Mouse (Mus musculus) layer of hippocampus, postnatal 36 days (tissue): ENCODE results near the gene Camkk2. TPM values are rescaled to one million over a fixed set of nuclear protein-coding genes. Genes with fewer than 3 reads are reported as not detected.

ENCODE experiments used
- DNase-seq, 2 experiments: peaks; one replicate each; pipeline ENCODE4 v3.0.0; 2022
- total RNA-seq, 2 experiments: library from RNA; stranded (reverse); gene quantifications; 2 replicates each; pipeline ENCODE4 v1.2.3; 2021

Camkk2 gene
- total RNA-seq, 2 experiments from 2014 or later: 108 to 109 TPM

DNA sequence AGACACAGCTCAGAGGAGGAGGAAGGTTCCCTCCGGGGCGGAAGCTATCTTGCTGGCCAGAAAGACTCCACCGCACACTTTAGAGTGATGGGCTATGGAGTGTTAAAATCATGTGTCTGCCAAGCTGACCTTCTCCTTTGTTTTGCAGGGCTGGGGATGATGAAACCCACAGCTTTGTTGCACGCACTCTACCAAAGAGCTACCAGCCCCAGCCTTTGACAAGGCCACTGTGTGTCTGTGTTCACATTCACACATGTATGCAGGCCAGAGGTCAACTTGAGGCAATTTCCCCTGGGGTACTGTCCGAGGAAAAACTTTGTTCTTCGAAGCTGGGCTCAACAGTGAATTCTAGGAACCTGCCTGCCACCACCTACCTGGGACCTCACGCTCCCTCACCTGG is 43.4 kb downstream of the Camkk2 start:
- DNase-seq: no peak

DNA sequence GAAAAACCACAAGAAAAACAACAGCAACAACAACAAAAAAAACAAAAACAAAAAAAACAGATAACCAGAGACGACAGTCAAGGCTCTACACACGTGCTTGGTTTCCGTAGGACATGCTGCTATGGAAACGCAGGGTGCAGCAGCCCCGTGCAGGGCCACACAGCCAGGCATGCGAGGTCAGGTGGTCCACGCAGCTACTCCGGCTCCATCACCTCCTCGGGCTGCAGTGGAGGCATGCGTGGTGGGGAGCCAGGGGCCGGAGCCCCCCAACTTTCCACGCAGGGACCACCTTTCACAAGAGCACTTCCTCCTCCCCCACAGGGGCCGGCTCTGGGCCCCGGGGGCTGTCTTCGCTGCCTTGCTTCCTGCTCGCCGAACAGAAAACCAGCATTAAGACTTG is 45.3 kb downstream of the Camkk2 start:
- DNase-seq: no peak

DNA sequence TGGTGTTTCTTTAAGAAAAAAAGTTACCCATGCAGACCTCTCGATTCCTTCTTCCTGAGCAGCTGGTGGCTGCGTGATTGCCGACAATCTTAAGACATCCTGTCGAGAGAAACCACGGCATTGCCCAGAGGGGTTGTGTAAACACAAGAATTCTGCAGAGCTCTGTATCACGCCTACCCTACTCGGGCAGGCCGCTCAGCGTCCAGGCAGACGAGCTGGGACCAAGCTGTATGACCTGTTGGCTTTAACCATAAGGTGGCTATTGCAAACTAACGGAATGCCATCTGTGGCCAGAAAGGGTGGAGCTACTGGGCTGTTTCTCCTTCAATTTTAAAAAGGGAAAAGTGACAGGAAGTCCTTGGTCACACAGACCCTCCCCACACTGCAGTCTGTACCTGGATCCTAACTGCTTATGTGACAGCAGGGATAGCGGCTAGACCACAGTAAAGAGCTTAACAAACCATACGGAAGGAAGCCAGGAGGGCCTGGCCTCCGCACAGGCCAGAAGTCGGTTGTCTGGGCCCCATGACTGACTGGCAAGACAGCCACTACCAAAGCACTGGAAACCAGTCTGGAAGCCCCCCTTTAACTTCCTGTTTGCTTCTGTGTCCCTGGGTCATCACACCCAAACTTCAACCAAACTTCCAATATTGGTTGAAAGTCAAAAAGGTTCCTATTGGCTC is 47.1 kb downstream of the Camkk2 start:
- no peak for DNase-seq

DNA sequence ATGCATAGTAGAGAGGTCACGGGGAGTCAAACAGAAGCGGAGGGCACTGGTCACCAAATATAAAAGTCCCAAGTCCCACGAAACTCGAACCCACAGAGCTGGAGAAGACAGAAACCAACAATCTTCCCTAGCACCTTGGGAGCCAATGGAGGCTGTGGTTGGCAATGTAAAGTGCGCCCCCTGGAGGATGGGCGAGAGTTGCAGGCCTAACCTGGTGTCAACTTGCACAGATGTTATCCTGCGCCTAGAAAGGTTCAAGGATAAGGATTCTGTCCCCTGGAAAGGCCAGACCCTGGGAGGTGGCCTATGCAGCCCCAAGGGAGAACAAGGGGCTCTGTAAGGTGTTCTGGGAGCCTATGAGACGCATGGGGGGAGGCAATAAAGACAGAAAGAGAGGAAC is 47.9 kb downstream of the Camkk2 start:
- peak; percentile 40 to 60 for DNase-seq

DNA sequence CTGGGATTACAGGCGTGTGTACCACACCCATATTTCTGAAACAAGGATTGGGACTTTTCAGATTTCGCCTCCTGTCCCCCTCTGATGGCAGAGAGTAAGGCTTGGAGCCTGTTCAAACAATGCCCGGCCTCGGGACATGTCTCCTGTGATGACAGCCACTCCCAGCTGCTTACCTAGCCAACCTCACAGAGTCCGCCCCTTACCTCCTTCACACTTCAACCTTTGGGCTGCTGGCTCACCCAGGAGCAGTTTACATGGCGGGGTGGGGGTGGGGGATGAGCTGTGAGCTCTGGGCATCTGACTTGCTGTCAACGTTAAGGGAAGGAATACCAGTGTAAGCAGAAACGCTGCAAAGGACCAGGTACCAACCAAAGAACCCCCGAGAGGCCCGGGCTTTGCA is 48.4 kb downstream of the Camkk2 start:
- DNase-seq: no peak

DNA sequence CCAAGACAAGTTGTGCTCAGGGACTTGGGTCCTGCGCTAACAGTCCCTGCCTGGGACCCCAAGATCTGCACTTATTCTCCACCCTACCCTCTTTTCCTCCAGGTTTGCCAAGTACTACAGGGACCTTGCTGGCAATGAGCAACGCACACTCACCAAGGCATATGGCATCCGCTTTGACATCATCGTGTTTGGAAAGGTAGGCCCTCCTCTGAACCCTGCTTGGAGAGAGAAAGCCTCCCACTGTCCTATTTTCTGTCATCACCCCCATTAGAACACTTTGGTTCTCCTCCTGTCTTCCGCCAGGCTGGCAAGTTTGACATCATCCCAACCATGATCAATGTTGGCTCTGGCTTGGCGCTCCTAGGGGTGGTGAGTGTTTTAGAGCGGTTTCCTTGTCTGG is 52.1 kb downstream of the Camkk2 start:
- DNase-seq: no peak

DNA sequence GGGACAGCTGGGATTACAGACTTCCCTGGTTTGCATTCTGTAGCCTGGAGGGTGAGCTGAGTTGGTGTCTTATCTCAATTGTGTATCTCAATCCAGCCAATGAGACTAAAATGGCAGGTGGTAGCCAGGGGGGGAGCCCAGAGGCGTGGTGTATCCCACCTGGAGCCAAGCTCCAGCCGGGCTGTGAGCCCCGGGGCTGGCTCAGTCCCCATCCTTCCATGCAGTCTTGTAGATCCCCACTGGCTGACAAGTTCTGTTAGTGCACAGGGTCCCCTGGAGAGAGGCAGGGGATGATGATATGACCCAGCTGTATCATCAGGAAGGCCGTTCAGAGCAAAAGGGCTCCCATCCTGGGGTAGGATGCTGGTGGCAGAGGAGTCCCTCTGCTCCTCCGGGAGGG is 52.6 kb downstream of the Camkk2 start:
- no peak for DNase-seq

DNA sequence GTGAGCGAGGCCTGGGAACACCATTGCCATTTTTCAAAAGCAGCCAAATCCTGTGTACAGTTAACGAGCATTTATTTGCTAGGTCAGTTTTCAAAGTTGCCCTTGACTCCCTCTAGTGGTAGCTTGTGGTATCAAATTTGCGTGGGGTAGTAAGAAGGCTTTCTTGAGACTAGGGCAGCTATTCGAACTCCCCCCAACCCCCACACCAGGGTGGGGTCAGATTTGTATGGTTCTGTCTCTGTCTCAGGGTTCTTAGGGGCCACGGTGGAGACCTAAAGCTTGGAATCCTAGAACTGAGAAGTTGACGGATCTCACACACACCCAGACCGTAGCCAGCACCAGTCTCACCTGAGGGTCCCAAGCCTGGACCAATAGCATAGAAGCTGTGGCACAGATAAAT is 53.1 kb downstream of the Camkk2 start:
- peak in 1 of 2 experiments; percentile 61 for DNase-seq

DNA sequence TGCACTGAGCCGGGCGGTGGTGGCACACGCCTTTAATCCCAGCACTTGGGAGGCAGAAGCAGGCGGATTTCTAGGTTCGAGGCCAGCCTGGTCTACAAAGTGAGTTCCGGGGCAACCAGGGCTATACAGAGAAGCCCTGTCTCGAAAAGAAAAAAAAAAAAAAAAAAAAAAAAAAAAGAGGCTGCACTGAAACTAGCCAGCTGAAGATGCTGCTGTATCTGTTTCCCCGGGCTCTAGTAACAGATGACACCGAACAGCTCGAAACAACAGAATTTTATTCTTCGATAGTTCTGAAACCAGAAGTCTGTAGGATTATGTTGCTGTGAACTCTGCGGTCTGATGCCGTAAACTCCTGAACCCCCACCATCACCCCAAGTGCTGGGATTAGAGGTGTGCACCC is 53.8 kb downstream of the Camkk2 start:
- DNase-seq: no peak

DNA sequence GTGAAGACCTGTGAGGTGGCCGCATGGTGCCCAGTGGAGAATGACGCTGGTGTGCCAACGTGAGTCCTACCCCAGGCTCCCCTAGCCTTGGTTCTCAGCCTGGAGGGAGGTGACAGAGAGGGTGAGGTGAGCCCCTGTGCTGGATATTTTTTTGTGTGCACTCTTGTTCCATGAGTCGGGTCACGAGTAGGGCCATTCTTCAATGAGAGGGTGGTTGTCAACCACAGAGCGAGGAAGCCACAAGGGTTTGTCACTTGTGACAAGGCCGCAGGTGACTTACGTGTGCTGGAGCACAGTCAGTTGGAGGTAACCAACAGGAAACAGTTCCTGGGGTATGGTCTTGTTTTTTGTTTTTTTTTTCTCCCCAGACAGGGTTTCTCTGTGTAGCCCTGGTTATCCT is 60.0 kb downstream of the Camkk2 start:
- no peak for DNase-seq

DNA sequence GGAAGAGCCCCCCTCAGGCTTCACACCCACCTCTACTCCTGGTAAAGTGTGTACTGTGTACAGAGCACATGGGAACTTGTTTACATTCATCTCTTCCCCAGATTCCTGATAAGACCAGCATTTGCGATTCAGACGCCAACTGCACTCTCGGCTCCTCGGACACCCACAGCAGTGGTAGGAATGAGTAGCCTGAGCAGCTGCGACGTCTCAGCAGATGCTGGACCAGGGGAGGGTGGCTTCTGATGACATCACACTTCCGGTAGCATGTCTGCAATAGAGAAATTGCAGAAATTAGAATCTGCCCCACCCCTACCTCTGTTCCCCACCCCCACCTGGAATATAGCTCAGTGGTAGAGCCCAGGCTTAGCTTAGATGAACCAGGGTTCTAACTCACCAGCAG is 60.8 kb downstream of the Camkk2 start:
- DNase-seq: no peak

DNA sequence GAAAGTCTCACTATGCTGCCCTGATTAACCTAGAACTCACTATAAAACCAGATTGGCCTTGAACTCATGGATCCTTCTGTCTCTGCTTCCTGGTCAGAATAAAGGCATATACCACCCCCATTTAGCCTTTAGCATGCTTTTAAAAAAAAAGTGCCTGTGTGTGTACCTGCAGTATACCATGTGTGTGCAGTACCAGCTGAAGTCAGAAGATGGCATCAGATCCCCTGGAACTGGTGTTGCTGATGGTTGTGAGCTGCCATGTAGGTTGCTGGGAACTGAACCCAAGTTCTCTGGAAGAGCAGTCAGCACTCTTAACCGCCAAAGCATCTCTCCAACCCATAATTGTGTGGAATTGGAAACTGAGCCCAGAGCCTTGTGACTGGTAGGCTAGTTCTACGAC is 62.4 kb downstream of the Camkk2 start:
- no peak for DNase-seq

DNA sequence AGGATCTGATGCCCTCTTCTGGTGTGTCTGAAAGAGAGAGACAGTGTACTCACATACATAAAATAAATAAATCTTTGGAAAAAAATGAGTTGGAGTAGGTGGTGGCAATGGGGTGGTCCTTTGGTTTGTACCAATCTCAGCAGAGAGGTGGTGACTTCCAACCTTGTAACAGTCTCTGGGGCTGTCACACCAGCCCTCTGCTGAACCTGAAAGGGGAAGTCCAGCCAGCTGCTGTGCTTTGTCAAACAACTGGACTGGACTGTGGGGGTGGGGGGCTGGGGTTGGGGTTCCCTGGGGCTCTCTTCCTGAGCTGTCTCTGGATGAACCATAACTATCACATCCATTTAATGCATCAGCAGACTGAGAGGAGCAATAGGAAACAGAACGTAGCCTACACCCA is 63.5 kb downstream of the Camkk2 start:
- DNase-seq: no peak

DNA sequence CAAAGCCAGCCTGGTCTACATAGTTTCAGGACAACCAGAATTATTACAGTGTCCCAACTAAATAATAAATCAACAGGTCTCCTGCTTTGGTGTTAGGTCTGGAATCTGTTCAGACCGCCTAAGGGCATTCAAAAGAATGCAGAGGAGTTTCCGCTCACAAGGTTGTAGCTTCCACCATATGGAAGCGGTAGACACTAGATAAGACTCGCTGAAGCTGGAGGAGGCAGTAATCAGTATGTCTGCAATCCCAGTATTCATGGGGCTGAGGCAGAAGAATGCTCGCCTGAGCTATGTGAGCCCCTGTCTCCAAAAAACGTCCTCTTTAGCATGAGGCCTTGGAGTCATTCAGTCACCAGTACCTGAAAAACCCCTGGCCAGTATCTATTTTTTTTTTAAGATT is 70.4 kb downstream of the Camkk2 start:
- DNase-seq: no peak

DNA sequence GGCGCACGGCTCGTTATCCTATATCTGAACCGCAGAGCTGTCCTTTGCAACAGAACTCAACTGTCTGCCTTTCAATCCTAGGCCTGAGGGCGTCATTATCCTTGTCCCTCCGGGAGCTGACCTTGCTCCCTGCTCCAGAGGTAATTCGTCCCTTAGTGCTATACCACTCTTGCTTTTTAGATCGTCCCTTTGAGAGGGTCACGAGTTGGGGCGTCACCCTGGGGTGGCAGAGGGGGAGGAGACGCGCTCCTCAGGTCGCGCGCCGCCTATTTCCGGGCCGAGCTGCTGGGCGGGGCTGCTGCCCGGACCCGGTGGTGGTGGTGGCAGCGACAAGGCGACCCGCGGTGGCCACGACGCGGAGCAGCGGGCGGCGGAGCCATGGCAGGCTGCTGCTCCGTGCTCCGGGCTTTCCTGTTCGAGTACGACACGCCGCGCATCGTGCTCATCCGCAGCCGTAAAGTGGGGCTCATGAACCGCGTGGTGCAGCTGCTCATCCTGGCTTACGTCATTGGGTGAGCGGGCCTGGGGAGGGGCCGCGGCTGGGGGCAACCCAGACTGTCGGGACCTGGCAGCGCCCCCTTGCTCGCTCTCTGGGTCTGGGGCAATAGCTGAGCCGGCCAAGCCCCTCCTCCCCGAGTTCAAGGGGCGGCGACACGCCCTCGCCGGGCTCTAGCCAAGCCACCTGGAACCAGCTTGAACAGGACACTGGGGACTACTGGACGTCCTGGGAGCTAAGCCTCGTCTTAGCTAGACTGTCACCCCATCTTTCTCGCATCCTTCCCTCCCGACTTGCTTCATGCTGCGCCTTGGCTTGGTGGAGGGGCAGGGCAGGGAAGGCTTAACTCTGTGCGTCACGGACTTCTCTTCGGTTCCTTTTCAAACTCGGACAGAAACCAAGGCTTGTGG is 71.7 kb downstream of the Camkk2 start, which contains the start of gene P2rx4:
Gene P2rx4, plus strand, starts transcription at position 269 of the 906 bp plus-strand sequence.
- DNase-seq: peak; percentile 78 to 83

DNA sequence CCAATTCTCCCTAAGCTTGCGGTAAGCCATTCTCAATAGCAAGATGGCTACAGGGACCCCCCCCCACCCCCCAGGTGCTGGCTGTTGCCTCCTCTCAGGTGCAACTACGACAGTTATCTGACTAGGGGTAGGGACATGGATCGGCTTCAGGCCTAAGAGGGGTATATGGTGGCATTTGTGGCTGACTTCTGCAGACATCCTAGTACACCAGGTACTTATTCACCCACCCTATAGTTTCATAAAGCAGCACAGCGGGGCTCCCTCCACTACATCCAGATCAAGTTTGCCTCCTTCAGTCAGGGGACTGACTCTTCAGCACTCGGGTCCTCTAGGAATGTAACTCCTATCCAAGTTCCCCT is 72.3 kb downstream of the Camkk2 start:
- DNase-seq: no peak

DNA sequence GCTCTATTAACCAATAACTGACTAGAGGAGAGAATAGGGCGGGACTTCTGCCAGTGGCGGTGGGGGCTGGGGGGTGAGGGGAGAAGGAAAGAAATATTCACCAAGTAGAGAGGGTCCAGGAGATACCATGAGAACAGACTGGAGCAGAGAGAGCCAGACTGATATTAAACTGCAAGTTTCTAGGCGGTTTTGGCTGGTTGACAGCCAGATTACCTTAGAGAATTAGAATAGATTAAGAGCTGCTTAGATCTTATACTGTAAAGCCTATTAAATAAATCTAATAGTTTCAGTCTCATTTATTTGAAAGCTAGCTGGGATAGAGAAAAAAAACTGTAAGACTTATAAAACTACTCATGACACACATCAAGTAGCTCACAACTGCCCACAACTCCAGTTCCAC is 74.0 kb downstream of the Camkk2 start:
- no peak for DNase-seq

DNA sequence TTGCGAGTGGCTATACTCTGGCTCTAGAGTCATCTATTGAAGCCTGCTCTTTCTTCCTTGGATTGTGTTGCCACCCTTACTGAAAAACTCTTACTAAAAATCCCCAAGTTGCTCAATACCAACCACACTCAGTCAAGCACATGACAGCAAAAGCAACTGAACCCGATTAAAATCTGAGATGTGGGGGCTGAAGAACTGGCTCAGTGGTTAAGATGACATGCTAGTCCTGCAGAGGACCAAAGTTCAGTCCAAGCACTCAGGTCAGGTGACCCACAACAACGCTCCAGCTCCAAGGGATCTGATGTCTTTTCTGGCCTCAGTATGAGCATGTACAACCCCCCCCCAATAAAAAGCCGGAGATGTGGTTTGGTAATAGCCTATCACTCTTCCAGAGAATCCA is 74.6 kb downstream of the Camkk2 start:
- no peak for DNase-seq

DNA sequence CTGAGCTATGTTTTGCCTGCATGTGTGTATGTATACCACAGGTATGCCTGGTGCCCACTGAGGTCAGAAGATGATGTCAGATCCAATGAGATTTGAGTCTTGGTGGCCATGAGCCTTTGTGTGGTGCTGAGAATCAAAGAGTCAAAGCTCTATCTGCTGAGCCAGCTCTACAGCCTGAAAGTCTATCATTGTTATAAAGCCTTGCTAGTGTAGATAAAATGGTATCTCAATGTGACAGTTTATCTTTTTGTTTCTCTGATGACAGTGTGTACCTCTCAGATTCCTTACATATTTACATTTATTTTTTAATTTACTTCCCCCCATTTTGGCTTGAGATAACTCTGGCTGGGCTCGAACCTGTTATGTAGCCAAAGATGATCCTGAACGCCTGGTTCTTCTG is 75.6 kb downstream of the Camkk2 start:
- DNase-seq: no peak

DNA sequence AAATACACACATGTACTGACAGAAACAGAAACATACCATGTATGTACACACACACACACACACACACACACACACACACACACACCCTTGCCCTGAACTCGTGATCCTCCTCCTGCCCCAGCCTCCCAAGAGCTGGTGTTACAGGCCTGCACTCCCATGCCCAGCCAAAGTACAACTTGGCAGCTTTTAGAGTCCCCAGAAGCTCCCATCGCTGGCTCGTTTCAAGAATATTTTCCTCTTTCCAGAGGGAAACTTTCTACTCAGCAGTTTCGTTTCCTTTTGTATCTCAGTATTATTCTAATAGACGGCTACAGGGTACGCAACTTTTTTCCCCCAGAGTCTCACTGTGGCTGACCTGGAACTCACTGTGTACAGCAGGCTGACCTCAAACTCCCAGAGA is 77.1 kb downstream of the Camkk2 start:
- no peak for DNase-seq

DNA sequence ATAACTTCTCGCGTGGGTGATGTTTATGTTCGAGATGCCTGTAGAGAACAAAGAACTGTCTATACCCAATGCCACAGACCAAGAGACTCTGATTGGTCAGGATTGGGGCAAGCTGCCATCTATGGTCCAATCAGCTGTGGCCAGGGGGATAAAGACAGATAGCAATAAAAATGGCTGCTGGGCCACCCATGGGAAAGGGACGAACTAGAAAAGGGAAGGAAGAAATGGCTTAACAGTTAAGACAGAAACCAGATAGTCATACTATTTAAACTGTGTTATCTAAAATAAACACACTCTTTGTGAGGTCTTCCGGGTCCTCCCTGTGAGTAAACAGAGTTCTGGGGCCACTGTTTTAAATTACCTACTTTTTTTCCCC is 78.4 kb downstream of the Camkk2 start:
- no peak for DNase-seq

DNA sequence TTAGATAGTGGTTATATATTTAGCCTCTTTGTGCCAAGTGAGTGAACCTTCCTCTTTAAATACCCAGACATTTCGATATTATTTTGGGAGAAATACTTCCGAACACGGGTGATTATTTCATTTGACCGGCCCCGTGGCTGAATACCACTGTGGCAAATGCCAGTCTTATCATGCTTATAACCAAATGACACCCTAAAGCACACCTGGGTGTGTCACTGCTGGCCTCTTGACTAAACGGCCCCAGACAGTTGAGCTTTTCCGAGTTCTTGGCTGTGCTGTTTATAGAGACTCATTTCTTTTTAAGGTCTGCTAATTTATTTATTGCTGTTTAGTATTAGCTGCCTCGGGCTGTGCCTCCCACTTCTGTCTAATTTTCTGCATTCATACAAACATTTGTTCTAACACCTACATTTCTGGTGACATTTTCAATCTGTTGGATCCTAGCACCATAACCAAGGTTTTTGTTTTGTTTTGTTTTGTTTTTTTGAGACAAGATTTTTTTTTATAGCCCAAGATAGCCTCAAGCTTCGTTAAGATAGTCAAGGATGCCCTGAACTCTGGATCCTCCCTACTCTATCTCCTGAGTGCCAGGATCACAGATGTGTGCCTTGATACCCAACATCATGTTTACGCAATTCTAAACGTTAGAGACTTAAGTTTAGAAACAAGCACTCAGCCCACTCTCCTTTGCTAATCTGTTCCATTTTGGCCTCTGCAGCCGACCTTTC is 78.9 kb downstream of the Camkk2 start:
- no peak for DNase-seq

DNA sequence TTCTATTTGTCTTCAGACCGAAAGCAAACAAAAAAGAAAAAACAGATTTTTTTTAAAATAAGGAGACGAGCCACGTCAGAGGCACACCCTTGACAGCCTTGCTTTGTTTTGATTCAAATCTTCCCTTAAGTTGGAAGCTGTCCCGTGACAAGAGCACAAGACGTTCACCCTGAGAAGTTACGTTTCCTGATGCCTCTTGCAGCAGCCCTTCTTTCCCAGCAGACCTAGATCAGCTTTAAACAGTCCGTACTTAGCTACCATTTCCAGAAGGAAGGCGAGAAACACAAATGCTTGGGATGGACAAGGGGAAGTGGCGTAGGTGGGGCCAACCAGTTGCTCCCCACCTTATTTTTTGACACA is 80.5 kb downstream of the Camkk2 start:
- no peak for DNase-seq
